Mouse (Mus musculus): ENCODE measurements around the gene Slc25a19. TPM values are rescaled to one million over a fixed set of nuclear protein-coding genes. Genes with fewer than 3 reads are reported as not detected.

Gene Slc25a19
- total RNA-seq, 2 experiments from 2014 or later: 40.3 to 41.1 TPM

- peak; percentile 95 for DNase-seq
- intact Hi-C loops (cut with DNase I): loop anchor here (5.0 kb wide), 2 partner anchors 66 to 111 kb away; partner anchors contain the start of genes Nt5c and Sumo2
Measured at GRCm38 (mm10) chr11:115603476-115604303, 24.4 kb downstream of the Slc25a19 start, which contains the start of the genes Mrps7 and Gga3. Gene Mrps7, plus strand, starts transcription at chr11:115603925. Gene Gga3, minus strand, starts transcription at chr11:115604051.

GRCm38 (mm10) chr11:115603128-115603475 lies 25.0 kb downstream of the Slc25a19 start:
- DNase-seq: no peak
- intact Hi-C loops (cut with DNase I): loop anchor here (5.0 kb wide), 2 partner anchors 66 to 111 kb away; partner anchors contain the start of genes Nt5c and Sumo2

- intact Hi-C loops (cut with DNase I): loop anchor here (5.0 kb wide), 2 partner anchors 64 to 109 kb away; partner anchors contain the start of genes Nt5c and Sumo2
- no peak for DNase-seq
Measured at GRCm38 (mm10) chr11:115601174-115601573, 26.9 kb downstream of the Slc25a19 start.

- no peak for DNase-seq
- intact Hi-C loops (cut with DNase I): loop anchor here (5.0 kb wide), 2 partner anchors 63 to 108 kb away; partner anchors contain the start of genes Nt5c and Sumo2
Measured at GRCm38 (mm10) chr11:115600743-115601142, 27.4 kb downstream of the Slc25a19 start.

GRCm38 (mm10) chr11:115599722-115600121 lies 28.4 kb downstream of the Slc25a19 start:
- intact Hi-C loops (cut with DNase I): loop anchor here (5.0 kb wide), 2 partner anchors 62 to 107 kb away; partner anchors contain the start of genes Nt5c and Sumo2
- peak in 1 of 2 experiments; percentile 29 for DNase-seq

GRCm38 (mm10) chr11:115598309-115598708 lies 29.8 kb downstream of the Slc25a19 start:
- intact Hi-C loops (cut with DNase I): no loop called here
- DNase-seq: no peak

GRCm38 (mm10) chr11:115595209-115595608 lies 32.9 kb downstream of the Slc25a19 start:
- DNase-seq: no peak
- intact Hi-C loops (cut with DNase I): no loop called here

- intact Hi-C loops (cut with DNase I): no loop called here
- DNase-seq: no peak
Measured at GRCm38 (mm10) chr11:115590526-115591075, 37.5 kb downstream of the Slc25a19 start.

- no peak for DNase-seq
- intact Hi-C loops (cut with DNase I): no loop called here
Measured at GRCm38 (mm10) chr11:115587984-115588383, 40.1 kb downstream of the Slc25a19 start.

- DNase-seq: no peak
- intact Hi-C loops (cut with DNase I): no loop called here
Measured at GRCm38 (mm10) chr11:115586403-115586802, 41.7 kb downstream of the Slc25a19 start.

GRCm38 (mm10) chr11:115585573-115586100 lies 42.5 kb downstream of the Slc25a19 start:
- no peak for DNase-seq
- intact Hi-C loops (cut with DNase I): no loop called here

GRCm38 (mm10) chr11:115584376-115585073 lies 43.6 kb downstream of the Slc25a19 start:
- no peak for DNase-seq

GRCm38 (mm10) chr11:115582913-115583606 lies 45.0 kb downstream of the Slc25a19 start:
- intact Hi-C loops (cut with DNase I): no loop called here
- DNase-seq: no peak

More at GRCm38 (mm10) chr11:115584376-115585073, 43.6 kb downstream of the Slc25a19 start:
- intact Hi-C loops (cut with DNase I): no loop called here

GRCm38 (mm10) chr11:115579080-115579479 lies 49.0 kb downstream of the Slc25a19 start:
- intact Hi-C loops (cut with DNase I): no loop called here

GRCm38 (mm10) chr11:115564961-115565360 lies 63.1 kb downstream of the Slc25a19 start:
- DNase-seq: no peak
- intact Hi-C loops (cut with DNase I): no loop called here

More at GRCm38 (mm10) chr11:115579080-115579479, 49.0 kb downstream of the Slc25a19 start:
- DNase-seq: no peak

Other genes with a start within 250 kb of the Slc25a19 start
- gene Cdr2l, start 246.4 kb downstream of the Slc25a19 start, total RNA-seq (2021): 10 to 100 TPM; 13.9 to 16.8 TPM
- gene Mrpl58, start 224.5 kb downstream of the Slc25a19 start, total RNA-seq (2021): 100 to 1,000 TPM; 144 to 150 TPM
- gene Atp5h, start 208.3 kb downstream of the Slc25a19 start, total RNA-seq (2021): 1,000 to 10,000 TPM; 1,980 to 2,006 TPM
- gene Kctd2, start 208.2 kb downstream of the Slc25a19 start, total RNA-seq (2021): 10 to 100 TPM; 22.7 to 26.7 TPM
- not detected for gene Trim80, start 187.8 kb downstream of the Slc25a19 start, total RNA-seq (2021)
- gene Slc16a5, start 165.8 kb downstream of the Slc25a19 start, total RNA-seq (2021): under 1 TPM; 0.15 to 0.57 TPM
- gene Armc7, start 152.6 kb downstream of the Slc25a19 start, total RNA-seq (2021): 1 to 10 TPM; 2.3 to 2.6 TPM
- 10 to 100 TPM; 24.6 to 26.7 TPM for gene Nt5c, start 136.4 kb downstream of the Slc25a19 start, total RNA-seq (2021)
- 100 to 1,000 TPM; 338 to 393 TPM for gene Jpt1, start 113.9 kb downstream of the Slc25a19 start, total RNA-seq (2021)
- 100 to 1,000 TPM; 217 to 251 TPM for gene Sumo2, start 92.0 kb downstream of the Slc25a19 start, total RNA-seq (2021)
- 10 to 100 TPM; 27.0 to 28.1 TPM for gene Nup85, start 63.9 kb downstream of the Slc25a19 start, total RNA-seq (2021)
- 10 to 100 TPM; 60.2 to 72.5 TPM for gene Mrps7, start 24.4 kb downstream of the Slc25a19 start, total RNA-seq (2021)
- 10 to 100 TPM; 17.9 to 21.0 TPM for gene Gga3, start 24.2 kb downstream of the Slc25a19 start, total RNA-seq (2021)
- gene Mif4gd, start 15.3 kb downstream of the Slc25a19 start, total RNA-seq (2021): 10 to 100 TPM; 37.6 to 38.8 TPM
- 100 to 1,000 TPM; 122 to 144 TPM for gene Grb2, start 80.3 kb upstream of the Slc25a19 start, total RNA-seq (2021)
- 100 to 1,000 TPM; 106 to 116 TPM for gene Tmem94, start 137.1 kb upstream of the Slc25a19 start, total RNA-seq (2021)
- 10 to 100 TPM; 59.4 to 60.9 TPM for gene Caskin2, start 185.3 kb upstream of the Slc25a19 start, total RNA-seq (2021)
- gene Tsen54, start 186.4 kb upstream of the Slc25a19 start, total RNA-seq (2021): 10 to 100 TPM; 10.5 to 15.0 TPM
- 10 to 100 TPM; 17.9 to 18.2 TPM for gene Llgl2, start 195.8 kb upstream of the Slc25a19 start, total RNA-seq (2021)
- gene Myo15b, start 230.1 kb upstream of the Slc25a19 start, total RNA-seq (2021): under 1 TPM; 0.17 to 0.22 TPM

All from heart, postnatal 10 days (tissue).